Mouse (Mus musculus) limb, embryonic 14.5 days (tissue): ENCODE results near the gene Cttnbp2nl. TPM values are rescaled to one million over a fixed set of nuclear protein-coding genes. Genes with fewer than 3 reads are reported as not detected.
A peak's percentile ranks its signal among the peaks of the same experiment; 100 is the strongest.

ENCODE experiments used
- ATAC-seq: fragments of 200-750 bp; cut with Nextera tagmentation; 2 replicates; pipeline ENCODE4 v1.8.0; 2017; ENCODE audit warnings: low read depth, moderate number of reproducible peaks, moderate TSS enrichment; ENCODE audit not compliant: low FRiP score
- DNase-seq: peaks from one replicate; pipeline ENCODE4 v3.0.0-alpha.2; 2015; ENCODE audit warnings: low spot score
- H3K27ac ChIP-seq: fragments of 300-500 bp; sonication (generic); replicated peaks from 2 replicates; pipeline ENCODE4 v1.5.1; 2014; ENCODE audit warnings: low read depth, mild to moderate bottlenecking, low read length, moderate library complexity, mixed read lengths
- H3K27me3 ChIP-seq: fragments of 300-500 bp; sonication (generic); 2 replicates; pipeline ENCODE4 v1.6.1; 2014; ENCODE audit warnings: low read length, mixed read lengths; ENCODE audit not compliant: control insufficient read depth, insufficient read depth
- H3K36me3 ChIP-seq: fragments of 300-500 bp; sonication (generic); 2 replicates; pipeline ENCODE4 v1.6.1; 2014; ENCODE audit warnings: mild to moderate bottlenecking, low read length, moderate library complexity, mixed read lengths; ENCODE audit not compliant: control insufficient read depth, insufficient read depth
- H3K4me1 ChIP-seq: fragments of 300-500 bp; sonication (generic); 2 replicates; pipeline ENCODE4 v1.6.1; 2014; ENCODE audit warnings: antibody characterized with exemption, low read length, mixed read lengths; ENCODE audit not compliant: control insufficient read depth, insufficient read depth
- H3K4me2 ChIP-seq: fragments of 300-500 bp; sonication (generic); replicated peaks from 2 replicates; pipeline ENCODE4 v1.6.1; 2014; ENCODE audit warnings: low read depth, mild to moderate bottlenecking, low read length, moderate library complexity; ENCODE audit not compliant: severe bottlenecking
- H3K4me3 ChIP-seq: fragments of 300-500 bp; sonication (generic); replicated peaks from 2 replicates; pipeline ENCODE4 v1.5.1; 2014; ENCODE audit warnings: low read length
- H3K9ac ChIP-seq: fragments of 300-500 bp; sonication (generic); 2 replicates; pipeline ENCODE4 v1.6.1; 2014; ENCODE audit warnings: mild to moderate bottlenecking, low read depth, low read length, moderate library complexity; ENCODE audit not compliant: severe bottlenecking
- H3K9me3 ChIP-seq: fragments of 300-500 bp; sonication (generic); 2 replicates; pipeline ENCODE4 v1.6.1; 2016; ENCODE audit warnings: low read length; ENCODE audit not compliant: control insufficient read depth
- POLR2A ChIP-seq: fragments of 200-500 bp; IDR thresholded peaks from 2 replicates; pipeline ENCODE4 v1.8.0; 2012; ENCODE audit warnings: inconsistent platforms, mild to moderate bottlenecking, moderate library complexity, borderline replicate concordance; ENCODE audit not compliant: insufficient read depth, insufficient read length; ENCODE audit errors: extremely low read depth
- WGBS: fragments of 180-500 bp; shearing (Covaris S2); extraction: QIAGEN DNeasy Blood & Tissue Kit; methylation state at CpG from one replicate; pipeline ENCODE4 v1.1.7; 2014; 5-methylcytosine and 5-hydroxymethylcytosine counted together
- polyA plus RNA-seq, 2 experiments: library from polyadenylated mRNA; depleted of rRNA in 1 of 2; stranded (reverse) in 1 of 2; unstranded in 1 of 2; fragments of >200 nt; fragmentation: Nextera tagmentation in 1 of 2; extraction: Ambion mirVana in 1 of 2; gene quantifications; 2 replicates each; pipeline versions ENCODE4 v1.2.1 to v1.2.3; 2012 to 2014

Cttnbp2nl gene
- polyA plus RNA-seq, 2 experiments, result 12.0 to 29.5 TPM

- ATAC-seq (peak; percentile 27; the same call in 1 of the 2 replicates), DNase-seq (peak; percentile 49)
- H3K9me3 ChIP-seq, result no peaks in the 10 kb centered on the region
- no peak overlapping the region for H3K4me3 ChIP-seq
- no peak for TF ChIP-seq POLR2A
- WGBS, result 12% methylated on average over 6 of the region's 6 CpGs
- no peaks in the 10 kb centered on the region for H3K36me3 ChIP-seq
- peaks cover 22% of the 10 kb centered on the region; the same call in 1 of the 2 replicates for H3K4me1 ChIP-seq
- H3K27ac ChIP-seq, result peak overlapping the region; percentile 62; the same call in 1 of the 2 replicates
- H3K27me3 ChIP-seq, result no peaks in the 10 kb centered on the region
- H3K4me2 ChIP-seq, result no peak overlapping the region
- no peak overlapping the region for H3K9ac ChIP-seq
These were observed 8.0 kb upstream of the Cttnbp2nl start for GRCm38 (mm10) chr3:105060992-105061391.

GRCm38 (mm10) chr3:105059911-105060310 lies 7.0 kb upstream of the Cttnbp2nl start:
- Histone ChIP-seq H3K9ac (no peak overlapping the region), H3K4me1 (peaks cover 22% of the 10 kb centered on the region; the same call in 1 of the 2 replicates), H3K27ac (no peak overlapping the region), H3K4me3 (no peak overlapping the region), H3K36me3 (no peaks in the 10 kb centered on the region), H3K9me3 (no peaks in the 10 kb centered on the region), H3K27me3 (no peaks in the 10 kb centered on the region), H3K4me2 (no peak overlapping the region)
- DNase-seq, result no peak
- 66% methylated on average over 7 of the region's 7 CpGs for WGBS
- ATAC-seq, result no peak
- no peak for TF ChIP-seq POLR2A

- peak overlapping the region; percentile 11; the same call in 1 of the 2 replicates for H3K4me3 ChIP-seq
- ATAC-seq, result peak; percentile 67; the same call in 1 of the 2 replicates
- WGBS, result 11% methylated on average over 25 of the region's 25 CpGs
- peak; percentile 89 for DNase-seq
- H3K4me1 ChIP-seq, result peaks cover 22% of the 10 kb centered on the region; the same call in 1 of the 2 replicates
- H3K4me2 ChIP-seq, result peak overlapping the region; percentile 39
- H3K9me3 ChIP-seq, result no peaks in the 10 kb centered on the region
- H3K27ac ChIP-seq, result no peak overlapping the region
- no peak overlapping the region for H3K9ac ChIP-seq
- TF ChIP-seq POLR2A, result no peak
- H3K27me3 ChIP-seq, result no peaks in the 10 kb centered on the region
- H3K36me3 ChIP-seq, result no peaks in the 10 kb centered on the region
These were observed 5.9 kb upstream of the Cttnbp2nl start for GRCm38 (mm10) chr3:105058627-105059513.

- Histone ChIP-seq H3K27ac (no peak overlapping the region), H3K4me2 (no peak overlapping the region), H3K9ac (no peak overlapping the region), H3K27me3 (no peaks in the 10 kb centered on the region), H3K9me3 (no peaks in the 10 kb centered on the region), H3K4me3 (no peak overlapping the region), H3K4me1 (peaks cover 28% of the 10 kb centered on the region), H3K36me3 (no peaks in the 10 kb centered on the region)
- TF ChIP-seq POLR2A, result no peak
- WGBS, result 66% methylated on average over 4 of the region's 4 CpGs
- no peak for ATAC-seq
- no peak for DNase-seq
These were observed 2.7 kb upstream of the Cttnbp2nl start for GRCm38 (mm10) chr3:105055666-105056065.

GRCm38 (mm10) chr3:105054952-105055351 lies 2.0 kb upstream of the Cttnbp2nl start:
- Histone ChIP-seq H3K4me1 (peaks cover 28% of the 10 kb centered on the region), H3K9ac (no peak overlapping the region), H3K4me2 (no peak overlapping the region), H3K27ac (no peak overlapping the region), H3K9me3 (no peaks in the 10 kb centered on the region), H3K4me3 (no peak overlapping the region), H3K27me3 (no peaks in the 10 kb centered on the region), H3K36me3 (no peaks in the 10 kb centered on the region)
- DNase-seq (peak; percentile 13), ATAC-seq (no peak)
- TF ChIP-seq POLR2A, result no peak
- WGBS, result 70% methylated on average over 7 of the region's 7 CpGs
